Mouse (Mus musculus): ENCODE measurements around the gene Ttbk1. TPM values are rescaled to one million over a fixed set of nuclear protein-coding genes. Genes with fewer than 3 reads are reported as not detected.

The Ttbk1 gene
- total and polyA plus RNA-seq, 3 experiments: 0.08 TPM; not detected in 2

DNA sequence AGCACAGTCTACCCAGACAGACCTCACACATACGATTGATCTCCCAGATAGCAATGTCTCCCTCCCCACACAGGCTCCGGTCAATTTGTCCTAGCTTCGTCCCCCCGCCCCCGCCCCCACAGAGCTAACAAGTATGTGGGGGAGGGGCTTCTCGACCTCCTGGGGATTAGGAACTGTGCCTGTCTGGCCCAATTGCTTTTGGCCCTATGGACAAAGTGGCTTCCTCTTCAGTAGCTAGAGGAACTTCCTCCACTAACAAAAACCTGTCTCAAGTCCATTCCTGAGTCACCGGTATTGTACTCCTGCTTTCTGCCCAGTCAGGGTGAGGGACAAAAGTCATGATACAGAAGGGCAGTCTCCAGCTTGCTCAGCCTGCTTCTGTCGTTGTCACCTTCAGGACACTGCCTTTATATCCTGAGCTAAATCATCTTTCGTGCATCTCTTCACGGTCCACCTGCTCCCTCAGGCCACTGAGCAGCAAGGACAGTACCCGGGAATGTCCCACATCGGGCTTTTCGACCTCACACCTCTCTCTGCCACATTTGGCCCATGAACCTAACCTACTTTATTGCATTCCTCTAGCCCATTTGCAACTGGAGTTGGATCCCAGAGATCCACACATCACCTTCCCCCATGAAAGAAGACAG, 34.0 kb downstream of the Ttbk1 start:
- no peak overlapping the region for H3K9ac ChIP-seq (ENCODE audit: control insufficient read depth, low read depth, low read length, poor library complexity, severe bottlenecking)
- H3K9me3 ChIP-seq (replicated peaks; ENCODE audit: insufficient read depth, low read length): no peaks in the 10 kb centered on the region
- H3K27me3 ChIP-seq (ENCODE audit: control insufficient read depth in 1 of 2, insufficient read depth in 2 of 2, low read length in 2 of 2): peaks cover 0 to 3% of the 10 kb centered on the region in 2 experiments; a peak in 1 of 4 replicates
- H3K4me1 ChIP-seq (ENCODE audit: control insufficient read depth in 1 of 2, insufficient read depth in 2 of 2, low read length in 2 of 2): no peaks in the 10 kb centered on the region
- no peak for DNase-seq (ENCODE audit: low read depth, low spot score)
- no peaks in the 10 kb centered on the region for H3K79me2 ChIP-seq (ENCODE audit: control insufficient read depth, insufficient read depth, low read length, poor library complexity)
- no peak overlapping the region for H3K27ac ChIP-seq (ENCODE audit: control insufficient read depth, low read depth, low read length)
- TF ChIP-seq RCOR1 (IDR thresholded peaks at IDR 0.05; ENCODE audit: low read depth, low read length) (no peak), ETS1 (IDR thresholded peaks at IDR 0.05; ENCODE audit: low read depth, low read length) (no peak), SMC3 (IDR thresholded peaks at IDR 0.05; ENCODE audit: low read depth, low read length) (no peak), ELF1 (IDR thresholded peaks at IDR 0.05; ENCODE audit: low read depth, low read length) (no peak), EP300 (IDR thresholded peaks at IDR 0.05; ENCODE audit: low read depth in 1 of 2, low read length in 2 of 2) (no peak), MYB (IDR thresholded peaks at IDR 0.05; ENCODE audit: low read depth, low read length) (no peak), CHD1 (IDR thresholded peaks at IDR 0.05; ENCODE audit: low read depth, low read length) (no peak)
- no peak overlapping the region for H3K4me3 ChIP-seq (ENCODE audit: control insufficient read depth in 1 of 2, insufficient read depth in 1 of 2, low read depth in 2 of 2, low read length in 2 of 2)
- no peaks in the 10 kb centered on the region for H3K36me3 ChIP-seq (ENCODE audit: control insufficient read depth in 1 of 2, insufficient read depth in 2 of 2, low read length in 2 of 2)

GRCm38 (mm10) chr17:46452683-46453082, 34.8 kb downstream of the Ttbk1 start:
- no peaks in the 10 kb centered on the region for H3K4me1 ChIP-seq (ENCODE audit: control insufficient read depth in 1 of 2, insufficient read depth in 2 of 2, low read length in 2 of 2)
- TF ChIP-seq TCF12 (IDR thresholded peaks at IDR 0.05; ENCODE audit: low read depth, low read length) (no peak), ZC3H11A (IDR thresholded peaks at IDR 0.05; ENCODE audit: low read depth, low read length) (no peak), RAD21 (IDR thresholded peaks at IDR 0.05; ENCODE audit: low read depth, low read length) (no peak), POLR2AphosphoS5 (IDR thresholded peaks at IDR 0.05; ENCODE audit: borderline replicate concordance, low read depth, low read length) (no peak), ZMIZ1 (IDR thresholded peaks at IDR 0.05; ENCODE audit: low read depth, low read length) (no peak), CTCF (IDR thresholded peaks at IDR 0.05 in 2 of 3, conservative IDR thresholded peaks at IDR 0.05 in 1 of 3; ENCODE audit: control insufficient read depth in 1 of 3, insufficient read depth in 1 of 3, low read depth in 2 of 3, low read length in 3 of 3, poor library complexity in 1 of 3, severe bottlenecking in 1 of 3) (no peak), CHD1 (IDR thresholded peaks at IDR 0.05; ENCODE audit: low read depth, low read length) (no peak), EP300 (IDR thresholded peaks at IDR 0.05; ENCODE audit: low read depth in 1 of 2, low read length in 2 of 2) (no peak), SMC3 (IDR thresholded peaks at IDR 0.05; ENCODE audit: low read depth, low read length) (no peak), CHD2 (IDR thresholded peaks at IDR 0.05; ENCODE audit: low read length) (no peak), POLR2A (IDR thresholded peaks at IDR 0.05; ENCODE audit: control insufficient read depth in 1 of 2, insufficient read depth in 1 of 2, low read depth in 1 of 2, low read length in 2 of 2, poor library complexity in 1 of 2) (no peak)

More at GRCm38 (mm10) chr17:46452683-46453082, 34.8 kb downstream of the Ttbk1 start:
- Histone ChIP-seq H3K27me3 (ENCODE audit: control insufficient read depth in 1 of 2, insufficient read depth in 2 of 2, low read length in 2 of 2) (peaks cover 0 to 3% of the 10 kb centered on the region in 2 experiments; a peak in 1 of 4 replicates), H3K27ac (ENCODE audit: control insufficient read depth, low read depth, low read length) (no peak overlapping the region), H3K9ac (ENCODE audit: control insufficient read depth, low read depth, low read length, poor library complexity, severe bottlenecking) (no peak overlapping the region), H3K79me2 (ENCODE audit: control insufficient read depth, insufficient read depth, low read length, poor library complexity) (no peaks in the 10 kb centered on the region), H3K36me3 (ENCODE audit: control insufficient read depth in 1 of 2, insufficient read depth in 2 of 2, low read length in 2 of 2) (no peaks in the 10 kb centered on the region), H3K9me3 (replicated peaks; ENCODE audit: insufficient read depth, low read length) (no peaks in the 10 kb centered on the region), H3K4me3 (ENCODE audit: control insufficient read depth in 1 of 2, insufficient read depth in 1 of 2, low read depth in 2 of 2, low read length in 2 of 2) (no peak overlapping the region)
- no peak for DNase-seq (ENCODE audit: low read depth, low spot score)

Data from MEL (cell line).